Mouse (Mus musculus) adrenal gland, adult 18-20 months (tissue): ENCODE measurements at regions not wholly inside any gene's neighbourhood (a gene's known extent, or its start where the extent isn't known, plus 50 kb on each side); places are given as distances from the start of the nearest gene placed in this dataset.
"Not testable (repeated sequence)": the region's sequence is repeated elsewhere in the genome, so short reads cannot be mapped to it uniquely, and the experiment has no call there.

Experiments used
- DNase-seq, 2 experiments: peaks; one replicate each; pipeline ENCODE4 v3.0.0; 2021 to 2022; ENCODE audit warnings: low spot score in 2 of 2

DNA sequence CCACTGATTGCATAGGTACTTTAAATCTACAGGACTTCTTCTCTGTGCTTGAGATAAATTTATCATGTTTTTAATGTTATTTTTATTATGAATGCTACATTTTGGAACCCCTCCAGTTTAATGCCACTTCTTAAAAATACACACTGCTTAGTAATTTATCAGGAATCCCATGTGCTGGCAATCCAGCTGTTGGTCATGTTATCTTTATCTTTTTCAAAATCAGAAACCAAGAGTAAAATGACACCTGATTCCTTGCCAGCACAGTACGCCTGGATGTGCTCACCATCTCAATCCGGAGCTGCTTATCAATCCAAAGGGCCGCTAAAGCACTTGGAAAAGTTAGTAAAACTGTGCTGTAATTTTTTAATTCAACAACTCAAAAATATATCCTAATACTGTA is 497.1 kb downstream of the Hdgfl1 start:
- DNase-seq = no peak

DNA sequence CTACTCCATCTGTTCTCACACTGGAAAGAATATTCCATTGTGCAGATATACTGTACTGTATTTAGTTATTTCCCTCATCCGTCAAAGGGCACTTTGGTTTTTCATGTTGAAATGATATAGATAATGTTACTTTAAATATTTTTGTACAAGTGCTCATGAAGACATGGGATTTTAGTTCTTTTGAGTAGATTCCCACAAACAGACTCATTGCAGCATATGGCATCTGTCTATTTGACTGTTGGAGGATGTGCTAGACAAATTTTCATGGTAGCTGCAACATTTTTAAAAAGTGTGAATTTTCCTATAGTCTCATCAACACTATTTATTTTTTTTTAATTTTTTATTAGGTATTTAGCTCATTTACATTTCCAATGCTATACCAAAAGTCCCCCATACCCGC is 502.5 kb downstream of the Hdgfl1 start:
- no peak for DNase-seq

DNA sequence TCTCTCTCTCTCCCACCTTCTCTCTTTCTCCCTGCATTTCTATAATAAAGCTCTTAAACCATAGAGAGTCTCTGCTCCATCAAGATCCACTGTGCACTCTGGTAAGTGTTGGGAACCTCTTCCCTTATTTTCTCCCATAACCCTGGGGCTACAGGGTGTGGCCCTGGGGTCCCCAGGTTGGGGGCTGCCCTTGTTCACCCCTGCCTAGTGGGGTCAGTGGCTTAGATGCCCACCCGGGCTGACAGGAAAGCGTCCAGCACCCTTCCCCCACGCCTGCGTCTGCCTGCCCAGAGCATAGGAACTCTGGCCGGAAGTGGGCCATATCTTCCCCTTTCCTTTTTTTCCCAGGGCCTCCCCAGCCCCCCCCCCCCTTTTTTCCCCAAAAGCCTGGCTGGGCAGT is 534.0 kb downstream of the Hdgfl1 start:
- no peak for DNase-seq

DNA sequence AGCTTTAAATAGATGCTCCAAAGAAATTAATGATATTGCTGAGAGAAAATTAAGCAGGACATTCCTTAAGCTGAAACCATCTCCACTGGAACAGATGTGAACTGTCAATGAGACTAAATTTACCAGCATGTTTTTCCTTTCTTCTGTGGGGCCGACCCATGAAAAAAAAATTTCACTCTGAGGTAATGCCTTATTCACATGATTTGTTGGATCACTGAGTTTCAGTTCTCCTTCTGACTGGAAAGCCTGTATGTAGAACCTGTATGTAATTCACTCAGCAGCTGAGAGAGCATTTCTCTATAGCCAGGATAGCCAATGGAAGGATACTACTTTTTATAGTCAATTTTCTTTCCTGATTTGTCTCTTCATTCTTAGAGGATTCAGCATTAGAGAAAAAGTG is 535.3 kb downstream of the Hdgfl1 start:
- DNase-seq = no peak

DNA sequence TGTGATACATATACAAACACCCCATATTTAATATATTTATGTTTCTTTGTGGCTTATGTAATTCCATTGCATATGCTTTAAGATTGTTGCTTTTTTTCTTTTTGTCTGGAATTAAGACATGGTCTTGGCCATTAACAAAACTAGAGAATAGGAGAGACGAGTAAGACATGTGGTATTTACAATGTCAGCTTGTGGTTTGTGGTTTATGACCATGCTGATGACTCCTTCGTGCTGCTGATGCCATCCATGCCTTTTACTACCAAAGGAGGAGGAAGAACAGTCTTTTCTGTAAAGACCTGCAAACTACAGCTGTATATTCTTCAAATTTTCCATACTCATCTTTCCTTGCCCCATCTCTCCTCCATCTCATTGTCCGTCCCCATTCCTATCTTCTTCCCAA is 552.7 kb downstream of the Hdgfl1 start:
- no peak for DNase-seq

DNA sequence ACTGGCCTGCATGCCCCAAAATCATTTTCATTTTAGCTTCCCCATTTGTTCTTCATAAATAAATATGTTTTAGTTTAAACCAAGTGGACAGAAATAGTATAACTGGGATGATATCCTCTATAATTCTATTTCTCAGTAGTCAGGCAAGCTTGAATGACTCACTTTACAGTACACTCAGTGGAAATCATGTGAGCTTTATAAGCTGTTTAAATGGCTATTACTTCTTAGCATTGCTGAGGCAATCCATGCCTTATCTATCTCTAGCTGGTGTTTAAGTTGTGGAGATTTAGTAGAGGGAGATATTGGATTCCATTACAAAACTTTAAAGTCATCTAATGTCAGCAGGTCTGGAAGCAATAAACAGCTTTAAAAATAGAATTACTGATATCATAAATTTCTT is 553.4 kb downstream of the Hdgfl1 start:
- no peak for DNase-seq

DNA sequence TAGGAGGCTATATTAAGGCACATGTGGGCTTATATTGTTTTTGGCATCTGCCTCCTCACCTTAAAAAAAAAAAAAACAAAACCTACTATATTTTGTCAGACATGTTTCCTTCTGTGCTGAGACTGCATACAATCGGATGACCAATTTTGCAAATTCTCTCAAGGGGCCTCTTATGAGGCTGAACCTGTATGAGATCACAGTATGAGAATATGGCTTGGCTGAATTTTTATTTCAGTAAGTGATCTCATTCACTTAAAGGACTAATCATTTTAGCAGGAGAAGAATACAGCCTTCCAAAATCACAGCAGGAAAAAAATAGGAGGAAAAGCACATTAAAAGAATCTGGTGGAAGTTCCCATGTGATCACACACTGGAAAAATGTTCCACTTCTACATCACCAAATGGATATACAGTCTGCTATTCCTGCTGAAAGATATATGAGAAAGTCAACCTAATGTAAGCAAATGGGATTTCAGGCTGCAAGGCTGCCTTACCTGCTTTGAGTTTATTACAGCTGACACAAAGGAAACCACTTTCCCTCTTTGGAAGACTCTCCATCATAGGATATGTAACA is 564.3 kb downstream of the Hdgfl1 start:
- no peak for DNase-seq

DNA sequence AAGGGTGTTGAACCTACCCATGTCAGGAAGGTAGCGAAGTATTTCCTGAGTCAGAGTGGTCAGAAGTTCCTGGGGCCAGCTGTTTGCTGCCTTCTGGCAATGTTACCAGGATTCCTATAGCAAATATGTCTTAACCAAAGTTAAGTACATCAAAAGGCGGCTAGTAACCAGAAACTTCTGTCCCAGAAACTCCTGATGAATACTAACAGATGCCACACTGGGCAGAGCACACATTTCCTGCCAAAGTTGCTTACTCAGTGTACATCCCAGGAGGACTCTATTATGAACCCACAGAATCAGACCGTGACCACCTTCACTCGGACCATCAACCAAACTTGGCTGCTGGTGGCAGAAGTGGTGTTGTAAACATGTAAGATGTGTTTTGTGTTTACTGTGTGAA is 575.3 kb downstream of the Hdgfl1 start:
- no peak for DNase-seq

DNA sequence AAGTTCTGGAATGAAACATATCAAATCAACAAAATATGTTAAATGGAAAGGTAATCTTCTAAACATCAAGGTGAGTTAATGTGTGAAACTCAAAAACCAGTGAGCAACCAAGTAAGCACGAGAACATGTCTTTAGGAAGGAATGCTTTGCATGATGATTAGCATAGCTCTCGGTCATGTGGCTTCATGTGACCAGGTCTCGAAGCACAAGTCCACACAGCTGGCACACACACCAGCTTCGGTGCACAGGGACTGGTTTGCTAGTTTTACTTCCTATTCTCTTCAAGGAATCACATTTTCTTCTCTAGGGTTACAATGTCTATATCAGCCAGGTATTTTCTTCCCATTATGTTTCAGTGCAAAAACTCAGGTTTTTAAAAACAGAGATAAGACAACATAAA is 586.1 kb downstream of the Hdgfl1 start:
- no peak for DNase-seq

DNA sequence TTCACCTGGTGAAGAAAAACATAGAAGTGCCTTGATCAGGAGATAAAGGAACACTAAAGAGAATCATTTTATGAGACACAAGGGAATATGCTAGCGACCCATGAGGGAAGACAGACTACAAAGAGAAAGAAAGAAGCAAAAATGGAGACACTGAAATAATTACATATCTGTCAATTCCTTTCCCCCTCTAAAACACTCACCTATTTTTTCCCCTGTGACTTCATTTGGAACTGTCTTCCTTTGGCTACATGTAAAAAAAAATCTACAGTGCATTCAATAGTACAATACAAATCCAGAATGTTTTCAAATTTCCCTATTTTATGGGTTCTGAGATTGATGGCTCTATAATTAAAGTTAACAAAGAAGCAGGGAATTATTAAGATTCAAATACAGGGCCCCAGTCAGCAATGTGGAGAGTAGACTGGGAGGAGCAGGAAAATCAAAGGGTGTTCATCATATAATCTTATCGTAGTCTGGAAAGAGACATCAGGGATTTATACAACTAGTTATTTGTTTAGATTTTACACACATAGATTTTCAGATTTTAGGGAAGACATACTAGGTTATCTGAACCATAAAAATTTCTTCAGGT is 598.0 kb downstream of the Hdgfl1 start:
- DNase-seq = no peak

DNA sequence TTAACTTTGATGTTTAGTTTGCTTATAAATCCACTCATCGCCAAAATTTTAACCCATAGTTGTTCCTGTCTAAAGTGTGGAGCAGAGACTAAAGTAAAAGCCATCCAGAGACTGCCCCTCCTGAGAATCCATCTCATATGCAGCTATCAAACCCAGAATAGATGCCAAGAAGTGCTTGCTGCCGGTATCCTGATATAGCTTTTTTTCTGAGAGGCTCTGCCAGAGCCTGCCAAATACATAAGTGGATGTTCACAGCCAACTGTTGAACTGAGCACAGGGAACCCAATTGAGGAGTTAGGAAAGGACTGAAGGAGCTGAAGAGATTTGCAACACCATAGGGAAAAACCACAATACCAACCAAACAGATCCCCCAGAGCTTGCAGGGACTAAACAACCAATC is 600.3 kb downstream of the Hdgfl1 start:
- no peak for DNase-seq

DNA sequence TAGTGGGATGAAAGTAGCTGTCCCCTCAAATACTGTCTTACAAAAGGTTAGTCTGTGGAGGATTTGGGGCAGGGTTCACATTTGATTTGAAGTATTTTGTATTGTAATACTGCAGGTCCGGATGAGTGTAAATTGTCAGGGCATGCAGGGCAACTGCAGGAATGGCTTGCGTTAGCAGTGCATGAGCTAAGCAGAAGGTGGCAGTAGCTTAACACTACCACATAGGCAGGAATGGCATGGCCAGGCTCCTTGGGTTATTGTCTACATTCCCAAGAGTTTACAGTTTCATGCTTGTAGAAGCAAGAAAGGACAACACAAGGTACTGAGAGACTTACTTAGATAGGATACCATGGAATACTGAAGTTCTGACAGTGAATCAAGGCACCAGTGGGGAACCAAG is 611.3 kb downstream of the Hdgfl1 start:
- DNase-seq = no peak

DNA sequence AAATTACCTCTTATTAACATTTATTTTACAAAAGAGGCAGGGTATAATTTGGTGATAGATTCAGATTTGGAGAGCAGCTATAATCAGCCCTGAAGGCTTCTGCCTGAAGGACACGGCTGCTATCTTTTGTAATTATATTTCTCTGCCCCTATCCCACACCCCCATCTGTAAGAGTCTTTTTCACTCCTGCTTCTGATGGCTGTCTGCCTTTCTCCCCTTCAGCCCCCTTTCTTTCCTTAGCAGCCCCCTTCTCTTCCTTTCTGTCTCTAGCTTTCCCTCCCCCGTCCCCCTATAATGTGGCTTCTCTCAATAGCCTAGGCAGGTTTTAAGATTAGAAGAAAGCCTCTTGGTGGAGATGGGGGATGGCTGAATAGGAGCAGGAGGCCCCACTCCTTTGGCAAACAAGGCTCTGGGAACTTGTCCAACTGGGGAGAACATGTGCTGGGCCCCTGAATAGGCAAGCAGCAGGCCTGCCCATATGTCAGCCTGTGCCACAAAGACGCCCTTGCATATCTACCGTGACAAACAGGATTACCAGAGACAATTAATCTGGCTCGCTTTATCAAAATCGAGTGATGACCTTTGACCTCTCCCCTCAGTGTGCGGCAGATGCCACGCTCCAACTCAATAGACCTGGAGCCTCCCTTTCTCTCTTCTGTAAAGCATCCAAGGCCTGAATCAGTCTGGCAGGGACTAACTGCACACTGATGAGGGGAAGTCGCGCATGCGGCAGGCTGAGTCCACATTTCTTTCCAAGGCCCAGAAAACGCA is 615.1 kb downstream of the Hdgfl1 start:
- no peak for DNase-seq

DNA sequence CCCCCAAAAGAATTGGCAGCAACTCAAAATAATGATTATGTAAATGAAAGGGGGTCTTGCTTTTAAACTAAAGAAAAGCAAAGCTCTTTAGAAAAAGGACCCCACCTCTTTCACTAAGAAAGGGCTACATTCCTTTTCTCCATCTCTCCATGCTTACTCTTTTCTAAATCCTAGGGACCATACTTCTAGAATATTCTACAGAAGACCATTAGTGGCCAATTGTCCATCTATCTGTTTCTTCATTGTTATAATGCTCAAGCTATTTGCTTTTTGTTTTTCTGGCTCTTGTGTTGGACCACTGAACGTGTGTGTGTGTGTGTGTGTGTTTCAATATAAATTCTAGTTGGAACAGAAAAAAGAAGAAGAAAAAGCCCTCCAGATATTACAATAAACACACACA is 615.7 kb downstream of the Hdgfl1 start:
- no peak for DNase-seq

DNA sequence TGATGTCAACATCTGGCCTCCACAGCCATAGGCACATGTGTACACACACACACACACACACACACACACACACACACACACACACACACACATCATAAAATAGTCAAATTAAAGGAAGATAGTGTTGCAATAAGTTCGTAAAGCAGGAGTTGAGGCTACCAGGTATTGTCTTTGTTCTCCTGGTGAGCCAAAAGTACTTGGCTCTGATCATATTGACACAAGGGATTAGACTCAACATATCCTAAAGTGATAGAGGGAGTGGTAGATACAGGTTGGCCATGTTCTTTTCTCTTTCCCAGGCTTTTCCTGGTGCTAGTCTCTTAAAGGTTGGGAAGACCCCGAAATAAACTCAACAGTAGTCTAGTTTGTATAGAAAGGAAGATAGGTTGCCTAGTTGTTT is 616.9 kb downstream of the Hdgfl1 start:
- no peak for DNase-seq

DNA sequence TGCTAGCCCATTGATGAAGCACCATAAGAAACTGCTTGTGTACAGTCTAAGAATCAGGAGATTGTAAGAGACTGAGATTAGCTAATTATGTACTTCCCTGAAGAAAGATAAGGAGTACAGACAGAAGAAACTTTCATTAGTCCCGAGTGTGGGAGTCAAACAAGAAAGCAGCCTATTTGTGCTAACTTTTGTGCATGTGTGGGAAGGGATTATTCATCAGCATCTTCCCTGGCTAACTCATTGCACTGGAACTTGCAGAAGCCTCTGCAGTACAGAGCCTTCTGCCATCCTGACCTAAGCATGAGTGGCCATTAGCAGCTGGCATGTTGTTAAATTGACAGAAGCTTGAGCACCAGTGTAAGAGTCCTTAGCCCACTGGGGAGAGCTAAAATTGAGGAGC is 619.5 kb downstream of the Hdgfl1 start:
- no peak for DNase-seq

DNA sequence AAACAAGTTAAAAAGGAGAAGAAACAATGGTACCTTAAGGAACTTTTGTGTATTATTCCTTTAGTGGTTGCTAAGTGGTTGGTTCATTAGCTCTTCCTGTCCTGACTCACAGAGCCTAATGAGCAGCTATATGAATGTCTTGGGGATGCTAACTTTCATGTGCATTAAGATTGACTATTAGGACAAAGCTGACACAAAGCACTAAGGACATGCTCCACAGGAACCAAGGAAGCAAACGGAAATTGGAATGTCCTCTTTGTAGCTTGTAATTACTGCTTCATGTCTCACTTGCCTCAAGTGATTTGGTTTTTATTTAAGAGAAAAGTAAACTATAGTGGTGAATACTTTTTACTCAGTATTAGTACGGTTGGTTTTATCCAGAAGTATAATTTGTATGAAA is 627.2 kb downstream of the Hdgfl1 start:
- DNase-seq = no peak

DNA sequence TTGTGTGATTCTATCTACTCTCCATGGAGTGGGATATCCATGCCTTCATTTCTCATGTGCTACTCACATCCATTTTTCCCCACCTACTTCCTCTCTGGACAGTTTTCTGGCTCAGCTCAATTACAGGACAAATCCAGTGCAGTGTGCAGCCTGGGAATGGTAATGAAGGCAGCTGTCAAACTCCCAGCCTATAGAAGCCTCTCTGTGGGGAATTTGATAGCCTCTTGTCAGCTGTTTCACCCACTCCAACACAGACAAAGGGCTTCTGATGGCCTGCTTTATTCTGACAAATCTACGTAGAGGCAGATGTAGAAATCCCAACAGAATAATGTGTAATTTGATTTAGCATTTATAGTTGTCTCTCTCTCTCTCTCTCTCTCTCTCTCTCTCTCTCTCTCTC is 650.6 kb downstream of the Hdgfl1 start:
- DNase-seq = no peak

DNA sequence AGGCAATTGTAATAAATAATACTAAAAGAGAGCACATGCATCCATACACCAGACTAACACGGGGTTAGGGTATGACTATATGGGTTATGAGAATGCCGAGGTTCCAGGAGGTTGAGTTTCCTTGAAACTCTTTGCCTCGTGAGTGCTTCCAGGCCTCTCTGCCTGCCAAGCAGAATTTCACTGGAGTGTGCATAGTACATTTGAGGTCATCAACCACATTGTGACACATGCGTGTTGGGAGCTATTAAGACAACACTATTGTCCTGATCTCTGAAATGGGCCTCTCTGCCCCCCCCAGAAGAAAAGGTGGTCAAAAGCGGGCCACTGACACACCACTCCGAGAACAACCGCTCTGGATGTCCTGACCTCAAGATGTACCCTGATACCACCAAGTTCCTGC is 655.8 kb downstream of the Hdgfl1 start:
- no peak for DNase-seq

DNA sequence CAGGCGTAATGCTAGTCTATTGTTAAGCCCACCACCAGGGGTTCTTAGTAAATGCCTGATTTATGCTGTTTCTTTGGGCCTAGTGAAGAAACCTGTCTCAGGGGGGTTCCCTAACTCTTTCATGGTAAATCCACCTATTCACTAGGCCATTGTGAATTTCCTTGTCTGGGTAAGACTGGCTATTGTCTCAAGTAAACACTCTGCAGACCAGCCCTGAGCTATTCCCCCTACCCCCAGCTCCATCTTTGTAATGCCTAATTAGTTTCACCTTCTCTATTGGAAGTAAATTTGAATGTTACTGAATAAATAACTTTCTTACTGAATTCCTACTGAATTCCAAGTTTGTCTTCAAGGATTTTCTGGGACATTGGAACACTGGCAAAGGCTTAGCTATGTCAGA is 656.2 kb downstream of the Hdgfl1 start:
- not testable (repeated sequence) for DNase-seq

DNA sequence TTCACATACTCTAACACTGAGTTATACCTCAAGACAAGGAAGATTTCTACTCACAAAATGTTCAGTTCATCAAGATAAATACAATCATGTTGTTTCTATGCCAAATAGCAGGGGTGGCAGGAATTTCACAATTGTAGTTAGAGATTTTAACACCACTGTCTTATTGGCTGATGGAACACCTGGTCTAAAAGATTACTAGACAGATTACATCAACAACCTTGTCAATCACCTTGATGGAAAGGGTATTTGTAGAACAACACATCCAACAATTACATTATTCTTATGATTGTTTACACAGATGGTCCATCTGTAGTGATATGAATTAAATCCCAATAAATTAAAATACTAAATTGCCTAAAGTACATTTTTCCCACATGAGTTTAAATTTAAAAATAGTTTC is 657.4 kb downstream of the Hdgfl1 start:
- no peak for DNase-seq

DNA sequence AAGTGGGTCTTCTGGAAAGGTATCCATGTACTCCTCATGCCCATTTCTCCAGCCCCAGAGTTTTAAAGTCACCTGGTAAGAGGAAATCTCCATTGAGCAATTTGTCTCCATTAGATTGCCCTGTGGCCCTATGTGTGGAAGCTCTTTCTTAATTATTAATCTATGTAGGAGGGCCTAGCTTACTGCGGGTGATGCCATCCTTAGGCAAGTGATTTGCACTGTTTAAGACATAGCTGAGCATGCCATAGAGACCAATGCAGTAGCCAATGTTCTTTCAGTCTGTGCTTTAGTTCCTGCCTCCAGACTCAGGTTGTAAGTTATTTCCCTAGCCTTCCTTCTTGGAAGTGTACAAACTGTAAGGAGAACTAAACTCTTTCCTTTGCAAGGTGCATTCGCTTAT is 661.0 kb downstream of the Hdgfl1 start:
- DNase-seq = no peak

DNA sequence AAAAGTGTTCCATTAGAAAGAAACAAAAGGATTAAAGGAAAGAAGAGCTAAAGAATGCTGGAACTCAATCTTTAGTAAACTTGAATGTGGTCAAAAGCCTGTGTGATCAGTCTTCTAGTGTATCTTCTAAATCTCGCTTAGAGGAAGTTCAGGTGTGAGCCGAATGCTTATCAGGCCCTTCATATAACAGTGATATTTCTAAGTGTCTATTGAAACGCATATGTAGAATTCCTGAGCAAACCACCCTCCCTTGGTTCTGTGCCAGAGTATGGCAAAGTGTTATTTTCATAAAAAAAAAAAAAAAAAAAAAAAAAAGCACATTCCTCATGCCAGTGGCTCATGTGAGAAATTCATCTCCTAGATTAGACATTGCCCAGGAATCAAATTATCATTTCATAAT is 681.2 kb downstream of the Hdgfl1 start:
- DNase-seq = no peak
